Mouse (Mus musculus) spleen, adult 2 months (tissue): ENCODE data around the gene Atp6v0c. TPM values are rescaled to one million over a fixed set of nuclear protein-coding genes. Genes with fewer than 3 reads are reported as not detected.

Experiments
- DNase-seq, 2 experiments: peaks; one replicate each; pipeline versions ENCODE4 v3.0.0 to v3.0.0-alpha.2; 2012 to 2021; ENCODE audit warnings: low spot score in 2 of 2, low read depth in 1 of 2
- H3K27ac ChIP-seq: fragments of 200-500 bp; 2 replicates; pipeline ENCODE4 v1.5.1; 2012; ENCODE audit warnings: low read length, inconsistent platforms; ENCODE audit not compliant: insufficient read depth
- H3K27me3 ChIP-seq: fragments of 200-500 bp; 2 replicates; pipeline ENCODE4 v1.6.1; 2012; ENCODE audit warnings: mild to moderate bottlenecking, moderate library complexity, low read length, inconsistent platforms; ENCODE audit not compliant: control insufficient read depth, insufficient read depth
- H3K36me3 ChIP-seq: fragments of 200-500 bp; 2 replicates; pipeline ENCODE4 v1.6.1; 2012; ENCODE audit warnings: mild to moderate bottlenecking, low read length, inconsistent platforms; ENCODE audit not compliant: control insufficient read depth, insufficient read depth
- H3K4me1 ChIP-seq: fragments of 200-500 bp; 2 replicates; pipeline ENCODE4 v1.6.1; 2011; ENCODE audit warnings: inconsistent platforms; ENCODE audit not compliant: control insufficient read depth, insufficient read depth, insufficient read length
- H3K4me3 ChIP-seq: fragments of 200-500 bp; 2 replicates; pipeline ENCODE4 v1.5.1; 2011; ENCODE audit warnings: mild to moderate bottlenecking, inconsistent platforms; ENCODE audit not compliant: insufficient read depth, insufficient read length; ENCODE audit errors: extremely low read depth
- CTCF ChIP-seq: fragments of 200-500 bp; IDR thresholded peaks from 2 replicates; pipeline ENCODE4 v1.5.1; 2011; ENCODE audit warnings: mild to moderate bottlenecking, inconsistent platforms; ENCODE audit not compliant: insufficient read depth, insufficient read length, insufficient replicate concordance; ENCODE audit errors: extremely low read depth
- POLR2A ChIP-seq: fragments of 200-500 bp; IDR thresholded peaks from 2 replicates; pipeline ENCODE4 v1.6.1; 2011; ENCODE audit warnings: low read depth, low read length, inconsistent platforms
- WGBS: fragments of 180-500 bp; shearing (Covaris S2); methylation state at CpG from one replicate; pipeline ENCODE4 v1.1.7; 2018; 5-methylcytosine and 5-hydroxymethylcytosine counted together
- polyA plus RNA-seq: library from polyadenylated mRNA; depleted of rRNA; stranded (reverse); fragments of >200 nt; gene quantifications from 2 replicates; pipeline ENCODE4 v1.2.3, GENCODE M21; 2012

The Atp6v0c gene
- polyA plus RNA-seq, 1 experiment = 481 TPM

DNA sequence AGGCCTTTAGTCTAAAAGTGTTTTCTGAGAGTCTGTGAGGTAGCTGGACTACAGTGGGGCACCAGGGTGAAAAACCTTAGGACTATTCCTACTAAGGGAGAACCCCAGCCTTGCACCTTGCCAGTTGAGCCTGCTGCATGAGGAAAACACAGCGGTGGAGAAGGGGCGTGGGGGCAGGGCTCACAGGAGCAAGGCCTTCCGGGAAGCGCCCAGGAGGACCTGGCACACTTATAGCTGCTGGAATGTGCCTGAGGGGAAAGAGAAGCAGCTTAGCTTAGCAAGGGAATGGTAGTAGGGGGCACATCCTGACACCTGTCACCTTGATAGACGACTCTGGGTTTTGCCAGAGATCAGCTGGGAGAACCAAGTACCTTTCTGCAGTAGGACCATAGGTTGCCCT is 8.0 kb downstream of the Atp6v0c start:
- Histone ChIP-seq H3K27me3 (no peaks in the 10 kb centered on the region), H3K4me3 (no peak overlapping the region), H3K27ac (no peak overlapping the region), H3K36me3 (peaks cover 2% of the 10 kb centered on the region; the same call in 1 of the 2 replicates), H3K4me1 (peaks cover 7% of the 10 kb centered on the region)
- no peak for DNase-seq
- 89% methylated on average over 5 of the region's 5 CpGs for WGBS
- no peak for TF ChIP-seq POLR2A
- TF ChIP-seq CTCF = no peak

DNA sequence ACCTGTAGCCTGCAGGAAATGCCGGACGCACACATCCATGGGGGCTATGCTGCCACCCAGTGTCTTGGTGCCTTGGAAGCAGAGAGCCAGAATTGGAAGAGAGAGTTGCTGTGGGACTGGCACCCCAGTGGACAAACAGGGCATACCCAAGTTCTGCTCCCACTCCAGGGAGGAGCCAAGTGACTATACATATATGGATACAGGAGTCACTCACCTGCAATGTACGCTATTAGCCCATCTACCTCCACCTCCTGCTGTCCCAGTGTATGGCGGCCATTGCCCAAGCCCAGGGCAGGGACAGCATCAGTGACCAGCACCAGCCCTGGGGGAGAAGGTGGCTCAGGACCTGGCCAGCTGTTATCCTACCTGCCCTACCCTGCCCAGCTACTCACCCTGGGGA is 12.0 kb downstream of the Atp6v0c start:
- no peak for DNase-seq
- H3K4me1 ChIP-seq = peaks cover 1% of the 10 kb centered on the region; the same call in 1 of the 2 replicates
- H3K27ac ChIP-seq = no peak overlapping the region
- no peak for TF ChIP-seq CTCF
- TF ChIP-seq POLR2A = no peak
- 97% methylated on average over 4 of the region's 4 CpGs for WGBS
- no peaks in the 10 kb centered on the region for H3K27me3 ChIP-seq
- peaks cover 3% of the 10 kb centered on the region for H3K36me3 ChIP-seq
- no peak overlapping the region for H3K4me3 ChIP-seq

DNA sequence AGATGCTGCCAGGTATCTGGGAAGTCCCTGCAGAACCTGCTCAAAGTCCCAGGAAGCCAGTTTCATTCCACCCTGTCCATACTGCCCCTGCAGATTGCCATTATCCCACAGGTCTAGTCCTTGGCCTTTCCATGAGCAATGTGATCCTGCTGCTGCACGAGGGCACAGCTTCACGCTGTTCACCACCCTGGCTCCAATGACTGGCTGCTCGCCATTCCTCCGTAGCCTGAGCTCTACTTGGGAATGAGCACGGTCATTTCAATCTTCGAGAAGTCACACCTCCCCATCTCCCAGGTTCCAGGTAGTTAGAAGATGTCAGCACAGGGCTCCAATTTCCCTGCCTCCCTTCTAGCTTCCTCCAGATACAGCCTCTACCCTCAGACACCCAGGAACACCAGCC is 12.4 kb downstream of the Atp6v0c start:
- DNase-seq = no peak
- TF ChIP-seq POLR2A (no peak), CTCF (no peak)
- Histone ChIP-seq H3K4me1 (no peaks in the 10 kb centered on the region), H3K27me3 (no peaks in the 10 kb centered on the region), H3K27ac (no peak overlapping the region), H3K4me3 (no peak overlapping the region), H3K36me3 (peaks cover 3% of the 10 kb centered on the region)
- 95% methylated on average over 6 of the region's 6 CpGs for WGBS

DNA sequence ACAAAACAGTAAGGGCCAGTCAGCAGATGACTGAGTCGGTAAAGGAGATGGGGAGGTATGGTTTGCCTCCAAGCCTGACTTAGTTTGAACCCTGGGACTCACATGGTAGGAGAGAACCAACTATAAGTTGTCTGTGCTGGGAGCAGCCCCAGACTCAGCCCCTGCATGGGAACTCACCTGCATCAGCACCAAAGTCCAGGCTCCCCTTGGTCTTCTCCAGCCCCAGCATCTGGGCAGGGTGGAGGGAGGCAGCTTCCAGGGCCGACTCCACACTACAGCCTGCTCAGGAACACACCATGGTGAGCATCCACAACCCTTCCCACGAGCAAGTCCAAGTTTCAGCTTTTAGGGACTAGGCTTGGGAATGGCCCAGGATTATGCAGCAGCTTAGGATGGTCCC is 13.1 kb downstream of the Atp6v0c start:
- no peak for DNase-seq
- Histone ChIP-seq H3K4me1 (no peaks in the 10 kb centered on the region), H3K27me3 (no peaks in the 10 kb centered on the region), H3K4me3 (no peak overlapping the region), H3K27ac (no peak overlapping the region), H3K36me3 (peaks cover 3% of the 10 kb centered on the region)
- TF ChIP-seq CTCF (no peak), POLR2A (no peak)
- 93% methylated on average over 3 of the region's 3 CpGs for WGBS

DNA sequence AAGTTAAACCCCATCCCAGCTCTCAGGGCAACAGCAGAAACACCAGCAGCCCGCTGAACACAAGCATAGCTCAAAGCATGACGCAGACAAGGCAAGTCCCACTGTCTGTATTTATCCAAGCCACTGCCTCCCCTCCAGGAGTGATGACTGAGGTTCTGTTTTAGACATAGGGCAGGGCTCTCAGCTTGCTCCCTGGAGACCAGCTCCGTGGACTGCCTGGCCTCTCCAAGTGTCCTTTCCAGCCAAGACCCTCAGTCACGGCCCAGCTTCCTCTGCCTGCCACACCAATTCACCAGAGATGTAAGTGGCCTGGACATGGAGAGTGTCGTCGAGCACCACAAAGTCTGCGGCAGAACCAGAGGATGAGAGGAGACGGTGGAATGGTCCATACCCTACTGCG is 13.8 kb downstream of the Atp6v0c start:
- TF ChIP-seq POLR2A (no peak), CTCF (no peak)
- no peaks in the 10 kb centered on the region for H3K4me1 ChIP-seq
- H3K27me3 ChIP-seq = no peaks in the 10 kb centered on the region
- 96% methylated on average over 9 of the region's 9 CpGs for WGBS
- H3K36me3 ChIP-seq = peaks cover 3% of the 10 kb centered on the region
- H3K27ac ChIP-seq = no peak overlapping the region
- no peak overlapping the region for H3K4me3 ChIP-seq
- DNase-seq = no peak

DNA sequence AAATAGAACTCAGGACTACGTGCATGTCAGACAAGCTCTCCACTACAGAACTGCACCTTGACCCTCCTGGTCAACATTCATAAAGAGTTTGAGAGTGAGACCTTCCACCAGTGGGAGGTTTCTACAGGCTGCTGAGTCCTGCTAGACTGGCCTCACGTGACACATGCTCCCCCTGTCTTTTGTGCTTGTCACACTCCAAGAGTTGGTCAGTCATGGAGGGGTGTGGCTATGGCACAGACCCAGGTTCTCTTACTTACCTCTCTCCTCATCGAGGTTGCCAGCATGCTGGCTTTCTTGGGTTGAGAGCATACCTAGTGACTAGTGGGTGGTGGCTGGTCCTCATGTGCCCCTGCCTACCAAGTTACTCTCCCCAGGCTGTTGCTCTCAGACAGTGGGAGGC is 15.0 kb downstream of the Atp6v0c start:
- no peak overlapping the region for H3K27ac ChIP-seq
- no peak overlapping the region for H3K4me3 ChIP-seq
- peaks cover 3% of the 10 kb centered on the region for H3K36me3 ChIP-seq
- H3K4me1 ChIP-seq = no peaks in the 10 kb centered on the region
- WGBS = 75% methylated on average over 3 of the region's 3 CpGs
- TF ChIP-seq CTCF = no peak
- TF ChIP-seq POLR2A = no peak
- no peak for DNase-seq
- no peaks in the 10 kb centered on the region for H3K27me3 ChIP-seq

DNA sequence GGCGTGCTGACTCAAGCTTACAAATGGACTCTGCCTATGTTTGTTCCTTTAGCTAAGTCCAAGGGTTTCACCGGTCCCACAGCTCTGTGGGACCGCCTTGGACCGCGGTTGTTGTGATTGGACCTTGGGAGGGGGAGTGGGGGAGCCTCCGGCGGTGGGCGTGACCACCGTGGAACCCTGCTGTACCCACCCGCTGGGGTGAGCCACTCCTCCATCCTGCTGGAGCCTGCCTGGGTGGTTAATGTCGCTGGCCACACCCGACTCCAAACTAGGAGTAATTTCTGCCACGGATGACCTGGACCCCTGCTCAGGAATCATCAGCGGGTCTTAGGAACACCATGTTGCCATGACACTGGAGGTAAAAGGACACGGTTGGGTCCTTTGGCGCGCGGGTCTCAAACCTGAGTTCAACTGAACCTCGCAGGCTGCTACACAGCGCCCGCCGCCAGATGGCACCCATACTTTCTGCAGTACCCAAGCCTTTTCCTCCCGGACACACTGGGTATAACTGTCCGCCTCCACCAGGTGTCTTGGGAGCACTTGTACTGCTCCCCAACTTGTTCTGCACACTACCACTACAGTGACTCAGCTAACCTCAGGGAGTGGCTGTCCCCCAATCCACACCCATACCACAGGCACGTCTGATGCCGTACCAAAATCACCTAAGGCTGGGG is 17.5 kb downstream of the Atp6v0c start:
- H3K27ac ChIP-seq = no peak overlapping the region
- H3K4me3 ChIP-seq = peak overlapping the region; percentile 43
- peak; percentile 90 for TF ChIP-seq CTCF
- no peak for TF ChIP-seq POLR2A
- peak; percentile 66 to 75 for DNase-seq
- peaks cover 1% of the 10 kb centered on the region for H3K36me3 ChIP-seq
- H3K27me3 ChIP-seq = no peaks in the 10 kb centered on the region
- WGBS = under 1% methylated on average over 26 of the region's 26 CpGs
- no peaks in the 10 kb centered on the region for H3K4me1 ChIP-seq
